Mouse (Mus musculus) midbrain, embryonic 10.5 days (tissue): ENCODE data around the gene Slc35g3. TPM values are rescaled to one million over a fixed set of nuclear protein-coding genes. Genes with fewer than 3 reads are reported as not detected.

Source experiments
- DNase-seq: peaks from one replicate; pipeline ENCODE4 v3.0.0-alpha.2; 2017; ENCODE audit warnings: low spot score
- H3K27ac ChIP-seq: fragments of 300-500 bp; sonication (generic); replicated peaks from 2 replicates; pipeline ENCODE4 v1.5.1; 2016; ENCODE audit warnings: mild to moderate bottlenecking
- H3K27me3 ChIP-seq: fragments of 300-500 bp; sonication (generic); 2 replicates; pipeline ENCODE4 v1.6.1; 2016; ENCODE audit warnings: low read depth, mild to moderate bottlenecking; ENCODE audit not compliant: poor library complexity, severe bottlenecking
- H3K36me3 ChIP-seq: fragments of 300-500 bp; sonication (generic); 2 replicates; pipeline ENCODE4 v1.6.1; 2016; ENCODE audit warnings: mild to moderate bottlenecking, moderate library complexity
- H3K4me1 ChIP-seq: fragments of 300-500 bp; sonication (generic); 2 replicates; pipeline ENCODE4 v1.6.1; 2016
- H3K4me3 ChIP-seq: fragments of 300-500 bp; sonication (generic); 2 replicates; pipeline ENCODE4 v1.5.1; 2016; ENCODE audit warnings: mild to moderate bottlenecking, moderate library complexity
- H3K9me3 ChIP-seq: fragments of 300-500 bp; sonication (generic); replicated peaks from 2 replicates; pipeline ENCODE4 v1.6.1; 2016; ENCODE audit warnings: mild to moderate bottlenecking
- WGBS: fragments of 180-500 bp; shearing (Covaris S2); methylation state at CpG from one replicate; pipeline ENCODE4 v1.1.7; 2016; 5-methylcytosine and 5-hydroxymethylcytosine counted together
- polyA plus RNA-seq: library from polyadenylated mRNA; unstranded; fragments of >200 nt; fragmentation: Nextera tagmentation; extraction: Ambion mirVana; gene quantifications from 2 replicates; pipeline ENCODE4 v1.2.1, GENCODE M21; 2016

Gene Slc35g3
- polyA plus RNA-seq, 1 experiment from 2014 or later: not detected

DNA sequence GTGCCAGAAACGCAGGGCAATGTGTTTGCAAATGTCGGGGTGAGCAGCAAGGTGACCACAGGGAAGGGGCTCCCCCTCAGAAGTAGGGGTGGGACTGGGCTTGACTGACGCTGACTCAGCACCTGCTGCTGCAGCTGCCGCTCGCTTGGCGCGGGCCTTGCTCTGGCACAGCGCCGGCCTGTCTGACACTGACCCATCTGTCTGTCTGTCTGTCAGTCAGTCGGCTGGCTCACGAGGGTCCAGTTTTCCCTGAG, 38.3 kb upstream of the Slc35g3 start:
- H3K27me3 ChIP-seq: peaks cover 96% of the 10 kb centered on the region

DNA sequence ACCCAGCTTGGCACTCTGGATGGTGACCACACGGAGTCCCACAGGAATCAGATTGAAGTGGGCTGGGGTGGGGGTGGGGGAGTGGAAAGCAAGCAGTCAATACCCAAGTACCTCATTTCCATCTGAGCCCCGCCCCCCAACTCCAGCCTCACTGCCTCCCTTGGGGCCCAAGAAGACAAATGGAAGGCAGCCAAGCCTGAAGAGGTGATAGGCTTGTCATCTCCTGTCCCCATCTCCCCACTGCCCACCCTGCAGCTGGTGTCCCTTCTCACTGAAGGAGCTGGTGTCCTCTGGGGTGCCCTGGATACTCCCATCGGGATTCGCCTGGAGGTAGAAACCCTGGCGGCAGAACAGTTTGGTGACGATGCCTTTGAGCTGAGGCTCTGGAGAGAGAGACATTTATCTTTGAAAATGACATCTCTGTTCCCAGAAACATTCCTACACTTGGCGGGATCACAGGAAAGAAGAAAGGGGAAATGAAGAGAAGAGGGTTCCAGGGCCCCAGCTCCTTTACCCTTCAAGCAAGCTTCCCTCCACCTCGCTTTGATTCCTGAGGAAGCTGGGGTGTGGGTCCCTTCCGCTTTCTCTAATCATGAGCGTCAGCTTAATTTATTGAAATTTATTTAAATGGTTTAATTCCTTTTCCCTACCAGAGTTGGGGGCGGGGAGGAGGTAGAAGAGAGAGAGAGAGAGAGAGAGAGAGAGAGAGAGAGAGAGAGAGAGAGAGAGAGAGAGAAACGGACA, 37.8 kb upstream of the Slc35g3 start:
- H3K27ac ChIP-seq: peak overlapping the region; percentile 95
- 27% methylated on average over 12 of the region's 12 CpGs for WGBS
- H3K27me3 ChIP-seq: peaks cover 92% of the 10 kb centered on the region
- H3K4me3 ChIP-seq: peak overlapping the region; percentile 66
- peaks cover 79% of the 10 kb centered on the region for H3K4me1 ChIP-seq
- no peaks in the 10 kb centered on the region for H3K9me3 ChIP-seq
- H3K36me3 ChIP-seq: no peaks in the 10 kb centered on the region
- peak; percentile 56 for DNase-seq

More for the DNA sequence above, 38.3 kb upstream of the Slc35g3 start:
- H3K4me3 ChIP-seq: peak overlapping the region; percentile 66
- H3K4me1 ChIP-seq: peaks cover 82% of the 10 kb centered on the region
- DNase-seq: no peak
- no peaks in the 10 kb centered on the region for H3K36me3 ChIP-seq
- WGBS: under 1% methylated on average over 11 of the region's 11 CpGs
- no peaks in the 10 kb centered on the region for H3K9me3 ChIP-seq
- H3K27ac ChIP-seq: peak overlapping the region; percentile 95

DNA sequence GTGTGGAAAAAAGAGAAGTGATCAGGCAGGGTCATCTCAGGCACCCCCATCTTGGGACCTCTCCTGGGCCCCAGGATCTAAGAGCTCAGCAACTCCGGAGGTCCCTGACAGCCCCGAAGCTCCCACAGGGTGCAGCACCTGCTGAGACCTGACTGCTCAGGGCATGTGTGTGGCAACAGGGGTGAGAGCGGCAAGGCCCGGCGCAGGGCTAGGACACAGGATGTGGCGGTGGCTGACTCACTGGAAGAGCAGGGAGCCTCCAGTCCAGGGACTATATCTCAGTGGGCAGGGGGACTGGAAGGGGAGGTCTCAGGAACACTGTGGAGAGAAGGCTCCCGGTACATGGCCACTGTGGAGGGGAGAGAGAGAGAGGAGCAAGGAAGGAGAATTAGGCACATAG, 36.2 kb upstream of the Slc35g3 start:
- Histone ChIP-seq H3K4me1 (peaks cover 70% of the 10 kb centered on the region), H3K36me3 (no peaks in the 10 kb centered on the region), H3K4me3 (peak overlapping the region; percentile 12; the same call in 1 of the 2 replicates), H3K27me3 (peaks cover 92% of the 10 kb centered on the region), H3K9me3 (no peaks in the 10 kb centered on the region), H3K27ac (0 out of 2 replicates have a peak overlapping the region, but pooled peaks have one; percentile 14)
- 77% methylated on average over 7 of the region's 7 CpGs for WGBS
- no peak for DNase-seq

- WGBS: 4% methylated on average over 13 of the region's 13 CpGs
- Histone ChIP-seq H3K4me1 (peaks cover 51% of the 10 kb centered on the region), H3K27me3 (peaks cover 80% of the 10 kb centered on the region), H3K9me3 (no peaks in the 10 kb centered on the region), H3K36me3 (no peaks in the 10 kb centered on the region), H3K4me3 (peak overlapping the region; percentile 64), H3K27ac (peak overlapping the region; percentile 80)
- DNase-seq: no peak
Measured at GRCm38 (mm10) chr11:69795983-69796435, 34.2 kb upstream of the Slc35g3 start.

DNA sequence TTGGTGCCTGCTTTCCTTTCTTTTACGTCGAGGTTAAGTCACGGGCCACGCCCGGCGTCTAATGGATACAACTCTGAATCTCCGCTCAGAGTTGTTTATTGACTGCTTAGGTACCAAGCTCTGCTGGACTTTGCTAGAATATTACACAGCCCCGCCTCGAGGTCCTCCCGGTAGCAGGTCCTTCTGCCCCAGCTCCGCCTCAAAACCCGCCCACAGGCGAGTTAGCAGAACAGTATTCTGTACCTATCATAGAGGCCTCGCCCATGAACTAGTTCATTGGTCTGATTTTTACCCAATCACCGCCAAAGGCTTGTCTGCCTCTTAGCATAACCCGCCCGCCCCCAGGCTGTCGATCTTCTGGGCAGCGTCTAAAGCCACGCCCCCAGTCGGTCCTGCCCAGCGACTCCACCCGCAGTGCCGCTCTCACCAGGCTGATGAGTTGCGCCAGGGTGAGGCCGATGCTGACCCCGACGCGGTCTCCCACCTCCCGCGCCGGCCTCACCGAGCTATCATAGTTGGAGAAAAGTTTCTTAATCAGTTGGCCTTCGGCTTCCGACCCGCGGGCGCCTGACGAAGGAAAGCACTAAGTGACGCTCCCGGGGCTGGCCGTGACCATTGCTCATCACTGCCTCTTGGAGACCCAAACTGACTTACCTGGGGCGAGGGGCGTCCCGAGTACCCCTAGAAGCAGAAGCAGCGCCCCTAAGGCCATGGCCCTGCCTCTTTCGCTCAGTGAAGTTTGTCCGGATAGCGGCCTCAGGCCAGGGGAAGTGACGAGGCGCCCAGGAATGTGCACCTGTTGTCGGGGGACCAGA, 33.6 kb upstream of the Slc35g3 start, which contains the start of gene Chrnb1:
Chrnb1 (minus strand) TSS at position 776 of the 815 bp plus-strand sequence.
- Histone ChIP-seq H3K27ac (peak within 1 kb of the TSS; percentile 80), H3K27me3 (peaks cover 74% of the 10 kb centered on the region), H3K36me3 (no peaks in the 10 kb centered on the region), H3K4me3 (peak within 1 kb of the TSS; percentile 64), H3K4me1 (peaks cover 45% of the 10 kb centered on the region), H3K9me3 (no peaks in the 10 kb centered on the region)
- peak; percentile 90 for DNase-seq
- WGBS: 2% methylated on average over 52 of the region's 52 CpGs

DNA sequence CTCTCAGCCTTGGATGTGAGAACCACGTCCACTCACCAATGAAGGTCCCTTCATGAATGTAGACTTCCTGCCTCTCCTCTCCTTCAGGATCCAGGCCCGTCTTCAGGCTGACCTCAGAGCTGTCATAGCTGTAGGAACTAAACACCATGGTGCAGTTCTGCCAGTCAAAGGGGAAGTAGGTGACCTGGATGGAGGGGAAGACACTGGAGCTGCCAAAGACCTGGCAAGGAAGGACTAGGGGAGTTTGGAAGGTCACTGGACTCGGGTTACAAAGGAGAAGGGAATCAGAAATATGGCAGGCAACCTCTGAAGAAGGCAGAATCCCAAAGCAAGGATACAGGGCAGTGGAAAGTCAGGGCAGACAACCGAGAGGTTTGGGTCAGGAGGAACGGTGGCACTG, 31.7 kb upstream of the Slc35g3 start:
- Histone ChIP-seq H3K4me1 (peaks cover 25% of the 10 kb centered on the region), H3K4me3 (no peak overlapping the region), H3K27ac (0 out of 2 replicates have a peak overlapping the region, but pooled peaks have one; percentile 9), H3K9me3 (no peaks in the 10 kb centered on the region), H3K36me3 (no peaks in the 10 kb centered on the region), H3K27me3 (peaks cover 55% of the 10 kb centered on the region)
- 66% methylated on average over 5 of the region's 5 CpGs for WGBS
- no peak for DNase-seq

- H3K27ac ChIP-seq: no peak overlapping the region
- 77% methylated on average over 5 of the region's 5 CpGs for WGBS
- H3K9me3 ChIP-seq: no peaks in the 10 kb centered on the region
- H3K36me3 ChIP-seq: no peaks in the 10 kb centered on the region
- H3K4me1 ChIP-seq: peaks cover 20% of the 10 kb centered on the region
- H3K4me3 ChIP-seq: no peak overlapping the region
- no peak for DNase-seq
- H3K27me3 ChIP-seq: peaks cover 35% of the 10 kb centered on the region
Measured at GRCm38 (mm10) chr11:69791420-69791819, 29.7 kb upstream of the Slc35g3 start.

DNA sequence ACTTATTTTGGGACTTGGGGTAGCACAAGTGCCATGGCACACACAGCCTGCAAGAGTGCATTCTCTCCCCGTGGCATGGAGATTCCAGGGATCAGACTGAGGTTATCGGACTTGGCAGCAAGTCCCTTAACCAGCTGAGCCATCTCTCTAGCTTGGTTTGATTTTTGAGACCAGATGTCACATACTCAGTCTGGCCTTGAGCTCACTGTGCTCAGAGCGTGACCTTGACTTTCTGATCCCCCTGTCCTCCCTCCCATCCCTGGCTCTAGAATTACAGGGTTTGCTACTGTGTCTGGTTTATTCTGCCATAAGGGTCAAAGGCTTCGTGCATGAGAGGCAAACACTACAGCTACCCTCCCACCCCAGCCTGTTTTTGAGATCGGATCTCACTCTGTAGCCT, 27.7 kb upstream of the Slc35g3 start:
- no peak for DNase-seq
- Histone ChIP-seq H3K4me3 (no peak overlapping the region), H3K9me3 (no peaks in the 10 kb centered on the region), H3K36me3 (no peaks in the 10 kb centered on the region), H3K4me1 (0 out of 2 replicates have a peak, but pooled peaks cover 7% of the 10 kb centered on the region), H3K27me3 (peaks cover 23% of the 10 kb centered on the region), H3K27ac (no peak overlapping the region)
- 75% methylated on average over 5 of the region's 5 CpGs for WGBS

DNA sequence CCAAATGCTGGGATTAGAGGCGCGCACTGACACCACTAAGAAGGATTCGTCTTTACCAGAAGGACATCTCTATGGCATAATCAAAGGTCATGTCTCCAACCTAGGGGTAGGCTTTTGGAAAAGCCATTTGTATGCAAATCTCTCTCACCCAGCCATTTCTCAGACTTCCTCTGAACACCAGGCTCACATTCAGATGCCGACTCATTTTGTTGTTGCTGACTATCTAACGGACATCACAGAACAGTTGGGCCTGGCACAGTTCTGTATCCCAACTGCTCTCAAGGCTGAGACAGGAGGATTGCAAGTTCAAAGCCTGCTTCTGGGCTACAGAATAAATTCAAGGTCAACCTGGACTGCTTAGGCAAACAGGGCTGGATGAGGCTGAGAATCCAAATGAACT, 25.5 kb upstream of the Slc35g3 start:
- Histone ChIP-seq H3K4me1 (no peaks in the 10 kb centered on the region), H3K4me3 (no peak overlapping the region), H3K27me3 (peaks cover 4% of the 10 kb centered on the region), H3K36me3 (no peaks in the 10 kb centered on the region), H3K27ac (no peak overlapping the region), H3K9me3 (no peaks in the 10 kb centered on the region)
- WGBS: 80% methylated on average over 5 of the region's 5 CpGs
- DNase-seq: no peak

DNA sequence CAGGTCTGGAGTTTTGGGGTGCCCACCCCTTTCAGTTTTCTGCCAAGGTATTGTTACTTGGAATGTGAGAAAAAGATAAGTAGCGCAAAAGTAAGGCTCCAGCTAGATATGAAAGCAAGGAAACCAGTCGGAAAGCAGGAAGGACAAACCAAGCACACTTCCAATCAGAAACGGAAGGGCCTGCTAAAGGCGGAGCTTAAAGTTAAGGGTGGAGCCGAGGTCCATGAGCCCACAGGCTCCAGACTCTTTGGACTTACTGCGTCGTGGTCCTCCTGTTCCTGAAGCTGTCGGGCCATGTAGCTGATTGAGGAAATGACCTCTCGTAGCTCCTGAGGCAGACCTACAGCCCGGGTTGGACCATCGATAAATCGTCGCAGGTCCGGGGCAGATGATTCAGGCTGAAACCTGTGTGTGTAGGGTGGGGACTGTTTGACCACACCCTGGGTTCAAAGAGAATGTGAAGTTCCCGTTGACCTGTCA, 23.1 kb upstream of the Slc35g3 start:
- no peaks in the 10 kb centered on the region for H3K4me1 ChIP-seq
- no peak for DNase-seq
- H3K36me3 ChIP-seq: no peaks in the 10 kb centered on the region
- H3K4me3 ChIP-seq: peak overlapping the region; percentile 4; the same call in 1 of the 2 replicates
- 41% methylated on average over 15 of the region's 15 CpGs for WGBS
- no peak overlapping the region for H3K27ac ChIP-seq
- H3K27me3 ChIP-seq: peaks cover 9% of the 10 kb centered on the region; the same call in 1 of the 2 replicates
- H3K9me3 ChIP-seq: no peaks in the 10 kb centered on the region

DNA sequence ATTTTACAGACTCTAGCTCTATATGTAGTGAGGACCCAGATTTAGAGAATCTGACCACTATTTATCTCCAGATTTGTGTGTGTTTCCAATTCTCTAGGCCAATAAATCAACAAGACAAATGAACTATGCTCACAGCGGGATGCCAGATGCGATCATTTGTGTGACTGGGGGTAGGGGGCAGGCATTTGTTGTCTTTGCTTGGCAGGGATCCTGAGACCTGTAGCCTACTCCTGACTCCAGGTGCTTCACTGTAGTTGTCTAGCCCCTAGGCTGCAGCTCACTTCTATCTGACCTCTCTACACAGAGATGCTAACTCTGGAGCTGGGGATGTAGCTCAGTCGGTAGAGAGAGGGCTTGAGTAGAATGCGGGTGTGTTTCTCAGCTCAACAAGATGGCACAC, 20.1 kb upstream of the Slc35g3 start:
- 40% methylated on average over 4 of the region's 4 CpGs for WGBS
- Histone ChIP-seq H3K4me1 (peaks cover 23% of the 10 kb centered on the region), H3K36me3 (no peaks in the 10 kb centered on the region), H3K4me3 (no peak overlapping the region), H3K27ac (no peak overlapping the region), H3K9me3 (no peaks in the 10 kb centered on the region), H3K27me3 (peaks cover 39% of the 10 kb centered on the region)
- no peak for DNase-seq

- H3K9me3 ChIP-seq: no peaks in the 10 kb centered on the region
- 0 out of 2 replicates have a peak overlapping the region, but pooled peaks have one; percentile 33 for H3K27ac ChIP-seq
- H3K27me3 ChIP-seq: peaks cover 57% of the 10 kb centered on the region
- H3K4me3 ChIP-seq: no peak overlapping the region
- 46% methylated on average over 7 of the region's 7 CpGs for WGBS
- H3K4me1 ChIP-seq: peaks cover 23% of the 10 kb centered on the region
- H3K36me3 ChIP-seq: 0 out of 2 replicates have a peak, but pooled peaks cover 2% of the 10 kb centered on the region
- no peak for DNase-seq
Measured at GRCm38 (mm10) chr11:69778985-69779384, 17.2 kb upstream of the Slc35g3 start.
